Mouse (Mus musculus): ENCODE measurements around the gene Prkar2a.

- TF ChIP-seq ZNF384 (IDR thresholded peaks at IDR 0.05; ENCODE audit: low read depth, low read length): no peak
- no peak for TF ChIP-seq CHD2 (IDR thresholded peaks at IDR 0.05; ENCODE audit: low read depth, low read length)
- TF ChIP-seq MAFK (IDR thresholded peaks at IDR 0.05; ENCODE audit: insufficient read depth, low read depth, low read length): no peak
These were observed 40.9 kb upstream of the Prkar2a start for GRCm38 (mm10) chr9:108648166-108648565.

Measured in ES-E14 (cell line).